7 mouse cellular contexts compared by ENCODE assay signal in the genomic region with DNA sequence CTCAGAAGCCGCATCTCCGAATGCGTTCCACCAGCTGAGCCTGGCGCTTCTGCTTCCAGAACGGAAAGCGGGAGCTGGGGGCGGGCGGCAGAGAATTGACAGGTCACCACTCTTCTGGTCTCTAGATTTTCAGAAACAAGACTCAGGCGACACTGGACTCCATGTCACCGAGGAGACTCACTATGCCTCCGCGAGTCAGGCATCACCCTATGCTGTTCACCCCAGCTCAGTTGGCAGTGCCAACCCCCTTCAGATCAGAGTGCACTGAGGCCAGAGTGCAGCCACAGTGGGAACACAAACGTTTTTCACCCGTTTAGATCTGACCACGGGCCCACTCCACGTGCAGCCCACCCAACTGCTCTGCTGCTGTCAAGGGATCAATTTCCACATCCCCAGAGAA. TPM values are rescaled to one million over a fixed set of nuclear protein-coding genes. Genes with fewer than 3 reads are reported as not detected.
A peak's percentile ranks its signal among the peaks of the same experiment; 100 is the strongest.
DNase-seq lines count a peak whose midpoint lies in the region; ATAC-seq and TF ChIP-seq lines count a peak whose summit lies in the region.

No protein-coding gene starts in this region.

- H3K4me3 ChIP-seq in lung, embryonic 14.5 days (ENCODE audit: low read depth, low read length): peak overlapping the region; percentile 58
- H3K4me3 ChIP-seq in embryonic facial prominence, embryonic 15.5 days (replicated peaks): peak overlapping the region; percentile 77
- peak overlapping the region; percentile 65 for H3K4me3 ChIP-seq in hindbrain, embryonic 13.5 days
- H3K4me3 ChIP-seq in midbrain, embryonic 11.5 days (ENCODE audit: low read depth, low read length): peak overlapping the region; percentile 51

- WGBS in lung, embryonic 14.5 days: 1% methylated on average over 16 of the region's 16 CpGs
- 4% methylated on average over 16 of the region's 16 CpGs for WGBS in embryonic facial prominence, embryonic 15.5 days
- WGBS in hindbrain, embryonic 13.5 days: 2% methylated on average over 16 of the region's 16 CpGs
- WGBS in midbrain, embryonic 11.5 days: 3% methylated on average over 16 of the region's 16 CpGs

- H3K9me3 ChIP-seq in lung, embryonic 14.5 days (ENCODE audit: low read depth, low read length): no peaks in the 10 kb centered on the region
- H3K9me3 ChIP-seq in embryonic facial prominence, embryonic 15.5 days (replicated peaks): no peaks in the 10 kb centered on the region
- H3K9me3 ChIP-seq in hindbrain, embryonic 13.5 days: no peaks in the 10 kb centered on the region
- H3K9me3 ChIP-seq in midbrain, embryonic 11.5 days (ENCODE audit: control insufficient read depth, low read length): no peaks in the 10 kb centered on the region

- H3K4me1 ChIP-seq in lung, embryonic 14.5 days (ENCODE audit: insufficient read depth): no peaks in the 10 kb centered on the region
- H3K4me1 ChIP-seq in embryonic facial prominence, embryonic 15.5 days: peaks cover 9% of the 10 kb centered on the region; the same call in 1 of the 2 replicates
- H3K4me1 ChIP-seq in hindbrain, embryonic 13.5 days (replicated peaks): peaks cover 15% of the 10 kb centered on the region
- no peaks in the 10 kb centered on the region; the same call in 1 of the 2 replicates for H3K4me1 ChIP-seq in midbrain, embryonic 11.5 days (ENCODE audit: control insufficient read depth, insufficient read depth, low read length)

- peak overlapping the region; percentile 96 for H3K4me2 ChIP-seq in lung, embryonic 14.5 days
- H3K4me2 ChIP-seq in embryonic facial prominence, embryonic 15.5 days (replicated peaks): peak overlapping the region; percentile 90
- H3K4me2 ChIP-seq in hindbrain, embryonic 13.5 days: peak overlapping the region; percentile 89
- H3K4me2 ChIP-seq in midbrain, embryonic 11.5 days: peak overlapping the region; percentile 90

- peak overlapping the region; percentile 64 for H3K9ac ChIP-seq in lung, embryonic 14.5 days
- peak overlapping the region; percentile 59 for H3K9ac ChIP-seq in embryonic facial prominence, embryonic 15.5 days
- H3K9ac ChIP-seq in hindbrain, embryonic 13.5 days: peak overlapping the region; percentile 80
- peak overlapping the region; percentile 70 for H3K9ac ChIP-seq in midbrain, embryonic 11.5 days (ENCODE audit: low read length)

- no peaks in the 10 kb centered on the region for H3K36me3 ChIP-seq in lung, embryonic 14.5 days (ENCODE audit: insufficient read depth)
- no peaks in the 10 kb centered on the region for H3K36me3 ChIP-seq in embryonic facial prominence, embryonic 15.5 days
- no peaks in the 10 kb centered on the region for H3K36me3 ChIP-seq in hindbrain, embryonic 13.5 days
- H3K36me3 ChIP-seq in midbrain, embryonic 11.5 days (ENCODE audit: control insufficient read depth, insufficient read depth, low read length): no peaks in the 10 kb centered on the region

- H3K27ac ChIP-seq in lung, embryonic 14.5 days (ENCODE audit: low read depth): no peak overlapping the region
- no peak overlapping the region for H3K27ac ChIP-seq in embryonic facial prominence, embryonic 15.5 days (replicated peaks)
- H3K27ac ChIP-seq in hindbrain, embryonic 13.5 days: peak overlapping the region; percentile 87
- H3K27ac ChIP-seq in midbrain, embryonic 11.5 days (ENCODE audit: low read depth, low read length): no peak overlapping the region

- ATAC-seq in lung, embryonic 14.5 days (ENCODE audit: insufficient read depth): peak; percentile 67
- ATAC-seq in embryonic facial prominence, embryonic 15.5 days (ENCODE audit: insufficient number of reproducible peaks, low FRiP score, low TSS enrichment, low read depth): peak; percentile 66
- ATAC-seq in hindbrain, embryonic 13.5 days (ENCODE audit: low FRiP score): peak; percentile 80
- peak; percentile 68; the same call in 1 of the 2 replicates for ATAC-seq in midbrain, embryonic 11.5 days (ENCODE audit: low FRiP score)

- peaks cover 7% of the 10 kb centered on the region; the same call in 1 of the 2 replicates for H3K27me3 ChIP-seq in lung, embryonic 14.5 days (ENCODE audit: insufficient read depth, low read length)
- H3K27me3 ChIP-seq in embryonic facial prominence, embryonic 15.5 days: 0 out of 2 replicates have a peak, but pooled peaks cover 3% of the 10 kb centered on the region
- peaks cover 4% of the 10 kb centered on the region; the same call in 1 of the 2 replicates for H3K27me3 ChIP-seq in hindbrain, embryonic 13.5 days
- H3K27me3 ChIP-seq in midbrain, embryonic 11.5 days (ENCODE audit: control insufficient read depth, insufficient read depth, low read length): peaks cover 2% of the 10 kb centered on the region; the same call in 1 of the 2 replicates

- no peak for TF ChIP-seq CTCF in lung, embryonic 14.5 days (IDR thresholded peaks at IDR 0.05; ENCODE audit: low read depth)

- intact Hi-C loops in left cerebral cortex, postnatal 25 days (cut with DNase I): loop anchor here (1.0 to 5.0 kb wide), 4 partner anchors 15 to 126 kb away; partner anchors contain the start of genes Zfp2, Zfp354a, Zfp354c and Zfp454

- DNase-seq in lung, embryonic 14.5 days: peak; percentile 46
- no peak for DNase-seq in lung, postnatal 14 days
- DNase-seq in midbrain, embryonic 11.5 days (ENCODE audit: low spot score, missing footprints): no peak
- no peak for DNase-seq in left cerebral cortex, postnatal 25 days (ENCODE audit: low spot score in 2 of 2)
- DNase-seq in gastrocnemius, adult 18-20 months (ENCODE audit: low spot score): no peak

RNA-seq across cellular contexts. Expression of gene Zfp354b, which starts 0.4 kb away (rescaled TPM):
- polyA plus RNA-seq in lung, embryonic 14.5 days (2014; fragmentation: Nextera tagmentation; extraction: Ambion mirVana): 1.1 and 1.4 TPM in 2 replicates
- 2.5 and 2.7 TPM in 2 replicates for polyA plus RNA-seq in embryonic facial prominence, embryonic 15.5 days (2015; fragmentation: Nextera tagmentation; extraction: Ambion mirVana)
- polyA plus RNA-seq in hindbrain, embryonic 13.5 days (2015; fragmentation: Nextera tagmentation; extraction: Ambion mirVana): 3.4 and 4.3 TPM in 2 replicates
- polyA plus RNA-seq in midbrain, embryonic 11.5 days (2014; fragmentation: Nextera tagmentation; extraction: Ambion mirVana): 1.5 and 1.7 TPM in 2 replicates
- total RNA-seq in left cerebral cortex, postnatal 25 days (2021): 1 to 10 TPM; 4.6 to 6.1 TPM
- 1 to 10 TPM; 1.9 to 2.4 TPM for total RNA-seq in gastrocnemius, adult 18-20 months (2021)

RNA-seq across cellular contexts. Expression of gene 4933414I15Rik, which starts 12.5 kb away (rescaled TPM):
- not detected in 2 replicates for polyA plus RNA-seq in lung, embryonic 14.5 days (2014; fragmentation: Nextera tagmentation; extraction: Ambion mirVana)
- not detected in 2 replicates for polyA plus RNA-seq in embryonic facial prominence, embryonic 15.5 days (2015; fragmentation: Nextera tagmentation; extraction: Ambion mirVana)
- not detected in 2 replicates for polyA plus RNA-seq in hindbrain, embryonic 13.5 days (2015; fragmentation: Nextera tagmentation; extraction: Ambion mirVana)
- not detected in 2 replicates for polyA plus RNA-seq in midbrain, embryonic 11.5 days (2014; fragmentation: Nextera tagmentation; extraction: Ambion mirVana)
- total RNA-seq in left cerebral cortex, postnatal 25 days (2021): not detected
- not detected for total RNA-seq in gastrocnemius, adult 18-20 months (2021)

RNA-seq across cellular contexts. Expression of gene Zfp2, which starts 15.1 kb away (rescaled TPM):
- 13.1 and 14.7 TPM in 2 replicates for polyA plus RNA-seq in lung, embryonic 14.5 days (2014; fragmentation: Nextera tagmentation; extraction: Ambion mirVana)
- polyA plus RNA-seq in embryonic facial prominence, embryonic 15.5 days (2015; fragmentation: Nextera tagmentation; extraction: Ambion mirVana): 9.3 and 10.3 TPM in 2 replicates
- 44.6 and 46.2 TPM in 2 replicates for polyA plus RNA-seq in hindbrain, embryonic 13.5 days (2015; fragmentation: Nextera tagmentation; extraction: Ambion mirVana)
- 35.5 and 39.0 TPM in 2 replicates for polyA plus RNA-seq in midbrain, embryonic 11.5 days (2014; fragmentation: Nextera tagmentation; extraction: Ambion mirVana)
- total RNA-seq in left cerebral cortex, postnatal 25 days (2021): 10 to 100 TPM; 21.3 to 23.0 TPM
- 1 to 10 TPM; 5.0 to 5.2 TPM for total RNA-seq in gastrocnemius, adult 18-20 months (2021)

RNA-seq across cellular contexts. Expression of gene Prop1, which starts 22.5 kb away (rescaled TPM):
- not detected in 2 replicates for polyA plus RNA-seq in lung, embryonic 14.5 days (2014; fragmentation: Nextera tagmentation; extraction: Ambion mirVana)
- not detected in 2 replicates for polyA plus RNA-seq in embryonic facial prominence, embryonic 15.5 days (2015; fragmentation: Nextera tagmentation; extraction: Ambion mirVana)
- polyA plus RNA-seq in hindbrain, embryonic 13.5 days (2015; fragmentation: Nextera tagmentation; extraction: Ambion mirVana): not detected in 2 replicates
- not detected in 2 replicates for polyA plus RNA-seq in midbrain, embryonic 11.5 days (2014; fragmentation: Nextera tagmentation; extraction: Ambion mirVana)
- not detected for total RNA-seq in left cerebral cortex, postnatal 25 days (2021)
- total RNA-seq in gastrocnemius, adult 18-20 months (2021): not detected

RNA-seq across cellular contexts. Expression of gene Olfr1378, which starts 35.3 kb away (rescaled TPM):
- not detected in 2 replicates for polyA plus RNA-seq in lung, embryonic 14.5 days (2014; fragmentation: Nextera tagmentation; extraction: Ambion mirVana)
- polyA plus RNA-seq in embryonic facial prominence, embryonic 15.5 days (2015; fragmentation: Nextera tagmentation; extraction: Ambion mirVana): not detected in 2 replicates
- polyA plus RNA-seq in hindbrain, embryonic 13.5 days (2015; fragmentation: Nextera tagmentation; extraction: Ambion mirVana): not detected in 2 replicates
- not detected in 2 replicates for polyA plus RNA-seq in midbrain, embryonic 11.5 days (2014; fragmentation: Nextera tagmentation; extraction: Ambion mirVana)
- total RNA-seq in left cerebral cortex, postnatal 25 days (2021): not detected
- not detected for total RNA-seq in gastrocnemius, adult 18-20 months (2021)
